Mouse (Mus musculus): ENCODE data around the gene Zbtb25. TPM values are rescaled to one million over a fixed set of nuclear protein-coding genes. Genes with fewer than 3 reads are reported as not detected.

Zbtb25 gene
- polyA plus RNA-seq, 1 experiment from 2014 or later = 17.5 TPM

GRCm38 (mm10) chr12:76335641-76336040 is 33.8 kb downstream of the Zbtb25 start:
- no peak overlapping the region for H3K9ac ChIP-seq (ENCODE audit: low read length)
- DNase-seq (ENCODE audit: low spot score) (no peak), ATAC-seq (ENCODE audit: insufficient read depth, low FRiP score, low TSS enrichment) (no peak)
- H3K4me1 ChIP-seq (ENCODE audit: control insufficient read depth, insufficient read depth, low read length) = no peaks in the 10 kb centered on the region
- no peak overlapping the region for H3K4me2 ChIP-seq (ENCODE audit: low read depth)
- whole genome bisulfite sequencing = 85% methylated on average over 5 of the region's 5 CpGs
- H3K27me3 ChIP-seq (ENCODE audit: control insufficient read depth, insufficient read depth, low read length) = no peaks in the 10 kb centered on the region
- H3K27ac ChIP-seq (ENCODE audit: low read depth, low read length) = no peak overlapping the region
- H3K4me3 ChIP-seq (ENCODE audit: low read depth, low read length) = no peak overlapping the region
- H3K9me3 ChIP-seq (ENCODE audit: control insufficient read depth, low read length) = no peaks in the 10 kb centered on the region
- no peaks in the 10 kb centered on the region for H3K36me3 ChIP-seq (ENCODE audit: control insufficient read depth, insufficient read depth, low read length)

- DNase-seq (ENCODE audit: low spot score) (no peak), ATAC-seq (ENCODE audit: insufficient read depth, low FRiP score, low TSS enrichment) (no peak)
- H3K27ac ChIP-seq (ENCODE audit: low read depth, low read length) = no peak overlapping the region
- H3K4me2 ChIP-seq (ENCODE audit: low read depth) = no peak overlapping the region
- no peaks in the 10 kb centered on the region for H3K4me1 ChIP-seq (ENCODE audit: control insufficient read depth, insufficient read depth, low read length)
- H3K9ac ChIP-seq (ENCODE audit: low read length) = no peak overlapping the region
- no peaks in the 10 kb centered on the region for H3K9me3 ChIP-seq (ENCODE audit: control insufficient read depth, low read length)
- no peak overlapping the region for H3K4me3 ChIP-seq (ENCODE audit: low read depth, low read length)
- 93% methylated on average over 5 of the region's 5 CpGs for WGBS
- H3K27me3 ChIP-seq (ENCODE audit: control insufficient read depth, insufficient read depth, low read length) = no peaks in the 10 kb centered on the region
- no peaks in the 10 kb centered on the region for H3K36me3 ChIP-seq (ENCODE audit: control insufficient read depth, insufficient read depth, low read length)
Observed at GRCm38 (mm10) chr12:76333688-76334087, 35.7 kb downstream of the Zbtb25 start.

- WGBS = 90% methylated on average over 6 of the region's 6 CpGs
- ATAC-seq (ENCODE audit: insufficient read depth, low FRiP score, low TSS enrichment) (no peak), DNase-seq (ENCODE audit: low spot score) (no peak)
Observed at GRCm38 (mm10) chr12:76328567-76329354, 40.6 kb downstream of the Zbtb25 start.

GRCm38 (mm10) chr12:76326437-76327220 is 42.8 kb downstream of the Zbtb25 start:
- DNase-seq (ENCODE audit: low spot score) (no peak), ATAC-seq (ENCODE audit: insufficient read depth, low FRiP score, low TSS enrichment) (no peak)
- no peaks in the 10 kb centered on the region for H3K36me3 ChIP-seq (ENCODE audit: control insufficient read depth, insufficient read depth, low read length)
- 89% methylated on average over 23 of the region's 23 CpGs for WGBS
- H3K27me3 ChIP-seq (ENCODE audit: control insufficient read depth, insufficient read depth, low read length) = 0 out of 2 replicates have a peak, but pooled peaks cover 3% of the 10 kb centered on the region
- H3K4me2 ChIP-seq (ENCODE audit: low read depth) = no peak overlapping the region
- H3K4me1 ChIP-seq (ENCODE audit: control insufficient read depth, insufficient read depth, low read length) = no peaks in the 10 kb centered on the region
- no peak overlapping the region for H3K4me3 ChIP-seq (ENCODE audit: low read depth, low read length)
- H3K9me3 ChIP-seq (ENCODE audit: control insufficient read depth, low read length) = no peaks in the 10 kb centered on the region
- H3K9ac ChIP-seq (ENCODE audit: low read length) = no peak overlapping the region
- H3K27ac ChIP-seq (ENCODE audit: low read depth, low read length) = no peak overlapping the region

More at GRCm38 (mm10) chr12:76328567-76329354, 40.6 kb downstream of the Zbtb25 start:
- Histone ChIP-seq H3K4me2 (ENCODE audit: low read depth) (no peak overlapping the region), H3K27ac (ENCODE audit: low read depth, low read length) (no peak overlapping the region), H3K9ac (ENCODE audit: low read length) (no peak overlapping the region), H3K4me3 (ENCODE audit: low read depth, low read length) (no peak overlapping the region), H3K36me3 (ENCODE audit: control insufficient read depth, insufficient read depth, low read length) (no peaks in the 10 kb centered on the region), H3K27me3 (ENCODE audit: control insufficient read depth, insufficient read depth, low read length) (0 out of 2 replicates have a peak, but pooled peaks cover 3% of the 10 kb centered on the region), H3K9me3 (ENCODE audit: control insufficient read depth, low read length) (no peaks in the 10 kb centered on the region), H3K4me1 (ENCODE audit: control insufficient read depth, insufficient read depth, low read length) (no peaks in the 10 kb centered on the region)

- ATAC-seq (ENCODE audit: insufficient read depth, low FRiP score, low TSS enrichment) = peak; percentile 98
- Histone ChIP-seq H3K4me2 (ENCODE audit: low read depth) (peak within 1 kb of the TSS; percentile 89), H3K27me3 (ENCODE audit: control insufficient read depth, insufficient read depth, low read length) (0 out of 2 replicates have a peak, but pooled peaks cover 3% of the 10 kb centered on the region), H3K36me3 (ENCODE audit: control insufficient read depth, insufficient read depth, low read length) (no peaks in the 10 kb centered on the region), H3K9me3 (ENCODE audit: control insufficient read depth, low read length) (no peaks in the 10 kb centered on the region), H3K4me3 (ENCODE audit: low read depth, low read length) (peak within 1 kb of the TSS; percentile 58), H3K27ac (ENCODE audit: low read depth, low read length) (no peak within 1 kb of the TSS), H3K9ac (ENCODE audit: low read length) (peak within 1 kb of the TSS; percentile 78), H3K4me1 (ENCODE audit: control insufficient read depth, insufficient read depth, low read length) (no peaks in the 10 kb centered on the region)
- WGBS = 2% methylated on average over 53 of the region's 53 CpGs
- DNase-seq (ENCODE audit: low spot score) = peak; percentile 88
Observed at GRCm38 (mm10) chr12:76324679-76325431, 44.5 kb downstream of the Zbtb25 start, which contains the start of gene Akap5. TSS of gene Akap5 (plus strand) at chr12:76324891.

GRCm38 (mm10) chr12:76318282-76319212 is 50.9 kb downstream of the Zbtb25 start:
- Histone ChIP-seq H3K9me3 (ENCODE audit: control insufficient read depth, low read length) (no peaks in the 10 kb centered on the region), H3K36me3 (ENCODE audit: control insufficient read depth, insufficient read depth, low read length) (no peaks in the 10 kb centered on the region), H3K4me2 (ENCODE audit: low read depth) (no peak overlapping the region), H3K4me1 (ENCODE audit: control insufficient read depth, insufficient read depth, low read length) (no peaks in the 10 kb centered on the region), H3K9ac (ENCODE audit: low read length) (no peak overlapping the region), H3K4me3 (ENCODE audit: low read depth, low read length) (no peak overlapping the region), H3K27me3 (ENCODE audit: control insufficient read depth, insufficient read depth, low read length) (no peaks in the 10 kb centered on the region), H3K27ac (ENCODE audit: low read depth, low read length) (no peak overlapping the region)
- no peak for DNase-seq (ENCODE audit: low spot score)
- no peak for ATAC-seq (ENCODE audit: insufficient read depth, low FRiP score, low TSS enrichment)
- 77% methylated on average over 9 of the region's 9 CpGs for WGBS

- no peaks in the 10 kb centered on the region for H3K9me3 ChIP-seq (ENCODE audit: control insufficient read depth, low read length)
- no peak overlapping the region for H3K4me2 ChIP-seq (ENCODE audit: low read depth)
- H3K36me3 ChIP-seq (ENCODE audit: control insufficient read depth, insufficient read depth, low read length) = 0 out of 2 replicates have a peak, but pooled peaks cover 2% of the 10 kb centered on the region
- 97% methylated on average over 8 of the region's 8 CpGs for WGBS
- H3K4me1 ChIP-seq (ENCODE audit: control insufficient read depth, insufficient read depth, low read length) = no peaks in the 10 kb centered on the region
- DNase-seq (ENCODE audit: low spot score) (no peak), ATAC-seq (ENCODE audit: insufficient read depth, low FRiP score, low TSS enrichment) (no peak)
- H3K9ac ChIP-seq (ENCODE audit: low read length) = no peak overlapping the region
- H3K27me3 ChIP-seq (ENCODE audit: control insufficient read depth, insufficient read depth, low read length) = no peaks in the 10 kb centered on the region
- no peak overlapping the region for H3K4me3 ChIP-seq (ENCODE audit: low read depth, low read length)
- H3K27ac ChIP-seq (ENCODE audit: low read depth, low read length) = no peak overlapping the region
Observed at GRCm38 (mm10) chr12:76311951-76312350, 57.5 kb downstream of the Zbtb25 start.
